Mouse (Mus musculus) liver, embryonic 13.5 days (tissue): Measurements from ENCODE around the gene Armcx4. TPM values are rescaled to one million over a fixed set of nuclear protein-coding genes. Genes with fewer than 3 reads are reported as not detected.

Experiments used
- ATAC-seq: fragments of 200-750 bp; cut with Nextera tagmentation; 2 replicates; pipeline ENCODE4 v1.8.0; 2017; ENCODE audit warnings: low read depth, mild to moderate bottlenecking, moderate number of reproducible peaks, moderate library complexity
- DNase-seq: peaks from one replicate; pipeline ENCODE4 v3.0.0; 2022
- H3K27ac ChIP-seq: fragments of 300-500 bp; sonication (generic); 2 replicates; pipeline ENCODE4 v1.5.1; 2015; ENCODE audit warnings: moderate library complexity, mild to moderate bottlenecking, inconsistent platforms
- H3K27me3 ChIP-seq: fragments of 300-500 bp; sonication (generic); 2 replicates; pipeline ENCODE4 v1.6.1; 2015; ENCODE audit warnings: mild to moderate bottlenecking, inconsistent platforms
- H3K36me3 ChIP-seq: fragments of 300-500 bp; sonication (generic); 2 replicates; pipeline ENCODE4 v1.6.1; 2015; ENCODE audit warnings: mild to moderate bottlenecking, inconsistent platforms
- H3K4me1 ChIP-seq: fragments of 300-500 bp; sonication (generic); replicated peaks from 2 replicates; pipeline ENCODE4 v1.6.1; 2015; ENCODE audit warnings: inconsistent platforms
- H3K4me2 ChIP-seq: fragments of 300-500 bp; sonication (generic); 2 replicates; pipeline ENCODE4 v1.6.1; 2015; ENCODE audit warnings: inconsistent platforms, mild to moderate bottlenecking, moderate library complexity
- H3K4me3 ChIP-seq: fragments of 300-500 bp; sonication (generic); replicated peaks from 2 replicates; pipeline ENCODE4 v1.5.1; 2015; ENCODE audit warnings: mild to moderate bottlenecking, inconsistent platforms
- H3K9ac ChIP-seq: fragments of 300-500 bp; sonication (generic); 2 replicates; pipeline ENCODE4 v1.6.1; 2015; ENCODE audit warnings: mild to moderate bottlenecking, inconsistent platforms
- H3K9me3 ChIP-seq: fragments of 300-500 bp; sonication (generic); replicated peaks from 2 replicates; pipeline ENCODE4 v1.6.1; 2016; ENCODE audit warnings: inconsistent platforms
- WGBS: fragments of 180-500 bp; shearing (Covaris S2); methylation state at CpG from one replicate; pipeline ENCODE4 v1.1.7; 2015; ENCODE audit not compliant: insufficient replicate concordance; 5-methylcytosine and 5-hydroxymethylcytosine counted together
- polyA plus RNA-seq: library from polyadenylated mRNA; unstranded; fragments of >200 nt; fragmentation: Nextera tagmentation; extraction: Ambion mirVana; gene quantifications from 2 replicates; pipeline ENCODE4 v1.2.1, GENCODE M21; 2015

Armcx4 gene
- polyA plus RNA-seq, result 0.35 and 0.51 TPM in 2 replicates

DNA sequence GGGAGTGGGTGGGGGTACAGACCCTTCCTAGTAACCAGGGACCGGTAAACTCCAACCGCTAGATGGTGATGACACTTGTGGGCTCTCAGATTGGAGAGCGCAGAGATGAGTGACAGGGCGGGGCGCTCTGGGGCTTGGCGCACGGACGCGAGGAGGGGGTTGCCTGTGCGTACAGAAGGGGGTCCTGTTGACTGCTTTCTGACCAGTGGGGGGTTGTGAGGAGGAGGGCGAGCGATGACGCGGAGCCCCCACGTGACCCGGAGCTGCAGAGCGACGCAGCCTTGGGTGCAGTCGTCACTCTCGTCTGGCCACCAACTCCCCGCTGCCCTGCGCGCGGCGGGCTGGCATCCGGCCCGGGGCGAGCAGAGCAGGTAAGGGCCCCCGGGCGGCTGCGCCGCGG, at the start of gene Armcx4:
Armcx4 (plus strand) TSS at position 253 of the 400 bp plus-strand sequence.
- H3K9me3 ChIP-seq, result no peaks in the 10 kb centered on the region
- no peak within 1 kb of the TSS; the same call in 1 of the 2 replicates for H3K9ac ChIP-seq
- peak within 1 kb of the TSS; percentile 53 for H3K4me2 ChIP-seq
- H3K4me1 ChIP-seq, result no peaks in the 10 kb centered on the region
- ATAC-seq, result no peak
- DNase-seq, result peak; percentile 2
- H3K36me3 ChIP-seq, result no peaks in the 10 kb centered on the region
- no peak within 1 kb of the TSS for H3K27ac ChIP-seq
- peak within 1 kb of the TSS; percentile 41 for H3K4me3 ChIP-seq
- H3K27me3 ChIP-seq, result peaks cover 10% of the 10 kb centered on the region
- 17% methylated on average over 22 of the region's 33 CpGs for WGBS

DNA sequence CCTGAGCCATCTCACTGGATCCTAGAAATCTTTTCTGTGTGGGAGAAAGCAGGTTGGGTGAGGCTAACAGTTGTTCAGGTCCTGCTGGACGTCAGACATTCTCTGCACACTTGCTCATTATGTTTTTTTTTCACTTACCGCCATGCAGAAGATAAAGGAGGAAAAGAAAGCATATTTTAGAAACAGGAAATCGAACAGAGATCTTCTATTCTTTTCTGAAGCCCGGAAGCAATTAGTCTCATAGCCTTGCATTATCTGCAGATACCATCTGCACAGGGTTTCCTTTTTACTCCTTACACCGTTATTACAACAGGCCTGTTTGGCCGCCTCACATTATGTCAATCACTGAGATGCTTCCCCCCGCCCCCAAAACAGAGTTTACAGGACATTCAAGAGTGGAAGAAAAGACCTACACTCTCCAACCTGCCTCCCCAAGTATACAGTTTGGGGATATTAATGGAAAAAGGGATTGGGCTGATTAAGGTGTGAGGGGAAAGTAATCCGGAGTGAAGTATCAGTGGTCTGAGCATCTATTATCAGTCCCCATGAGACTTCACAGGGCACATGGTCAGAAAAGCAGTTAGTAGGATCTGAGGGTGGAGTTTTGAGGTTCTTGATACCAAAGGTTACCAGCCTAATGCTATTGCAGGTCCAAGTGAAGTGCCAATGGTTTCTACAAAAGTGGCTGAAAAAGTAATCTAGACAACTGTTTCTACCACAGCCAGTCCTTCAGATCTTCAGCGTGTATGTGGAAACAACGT, 45.1 kb upstream of the Armcx4 start:
- H3K9ac ChIP-seq, result no peak overlapping the region
- 23% methylated on average over 10 of the region's 10 CpGs for WGBS
- no peak for DNase-seq
- no peaks in the 10 kb centered on the region for H3K27me3 ChIP-seq
- H3K27ac ChIP-seq, result no peak overlapping the region
- no peak for ATAC-seq
- no peaks in the 10 kb centered on the region for H3K4me1 ChIP-seq
- no peak overlapping the region for H3K4me2 ChIP-seq
- no peaks in the 10 kb centered on the region for H3K9me3 ChIP-seq
- no peak overlapping the region for H3K4me3 ChIP-seq
- H3K36me3 ChIP-seq, result no peaks in the 10 kb centered on the region

DNA sequence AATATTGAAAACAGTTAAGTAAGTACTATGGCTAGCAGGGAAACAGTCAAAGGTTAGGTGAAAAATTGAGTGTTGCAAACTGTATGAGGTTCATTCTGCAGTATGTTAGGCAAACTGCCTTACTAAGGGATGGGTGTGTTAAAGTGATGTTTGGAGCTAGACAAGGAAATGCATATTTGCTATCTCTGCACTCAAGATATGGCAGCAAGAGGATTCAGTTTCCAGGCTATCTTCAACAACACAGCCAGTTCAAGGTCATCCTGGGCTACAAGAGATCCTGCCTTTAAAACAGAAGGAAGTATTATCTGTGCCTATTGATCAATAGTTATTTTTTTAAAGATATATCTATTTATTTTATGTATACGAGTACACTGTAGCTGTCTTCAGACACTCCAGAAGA, 40.0 kb upstream of the Armcx4 start:
- H3K27me3 ChIP-seq, result no peaks in the 10 kb centered on the region
- no peaks in the 10 kb centered on the region for H3K36me3 ChIP-seq
- H3K4me2 ChIP-seq, result no peak overlapping the region
- H3K9ac ChIP-seq, result no peak overlapping the region
- no peaks in the 10 kb centered on the region for H3K9me3 ChIP-seq
- WGBS, result 50% methylated on average over 1 of the region's 1 CpGs
- H3K4me3 ChIP-seq, result no peak overlapping the region
- H3K4me1 ChIP-seq, result no peaks in the 10 kb centered on the region
- no peak for DNase-seq
- no peak overlapping the region for H3K27ac ChIP-seq
- ATAC-seq, result no peak

DNA sequence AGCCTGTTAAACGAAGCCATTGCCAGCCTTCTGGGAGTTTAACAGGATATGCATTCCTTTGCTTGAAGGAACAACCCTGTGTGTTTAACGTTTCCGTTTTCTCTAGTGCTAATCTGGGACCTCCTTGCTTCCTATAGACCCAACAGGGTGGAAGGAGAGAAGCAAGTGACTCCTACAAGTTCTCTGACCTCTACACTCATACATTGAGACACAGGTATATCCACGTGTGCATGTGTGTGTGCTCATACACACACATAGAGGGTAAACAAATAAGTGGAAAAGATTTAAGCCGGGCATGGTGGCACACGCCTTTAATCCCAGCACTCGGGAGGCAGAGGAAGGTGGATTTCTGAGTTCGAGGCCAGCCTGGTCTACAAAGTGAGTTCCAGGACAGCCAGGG, 38.9 kb upstream of the Armcx4 start:
- no peaks in the 10 kb centered on the region for H3K36me3 ChIP-seq
- ATAC-seq (no peak), DNase-seq (no peak)
- no peaks in the 10 kb centered on the region for H3K9me3 ChIP-seq
- H3K4me1 ChIP-seq, result no peaks in the 10 kb centered on the region
- H3K27me3 ChIP-seq, result no peaks in the 10 kb centered on the region
- H3K9ac ChIP-seq, result no peak overlapping the region
- no peak overlapping the region for H3K27ac ChIP-seq
- H3K4me2 ChIP-seq, result no peak overlapping the region
- WGBS, result 41% methylated on average over 8 of the region's 8 CpGs
- H3K4me3 ChIP-seq, result no peak overlapping the region

DNA sequence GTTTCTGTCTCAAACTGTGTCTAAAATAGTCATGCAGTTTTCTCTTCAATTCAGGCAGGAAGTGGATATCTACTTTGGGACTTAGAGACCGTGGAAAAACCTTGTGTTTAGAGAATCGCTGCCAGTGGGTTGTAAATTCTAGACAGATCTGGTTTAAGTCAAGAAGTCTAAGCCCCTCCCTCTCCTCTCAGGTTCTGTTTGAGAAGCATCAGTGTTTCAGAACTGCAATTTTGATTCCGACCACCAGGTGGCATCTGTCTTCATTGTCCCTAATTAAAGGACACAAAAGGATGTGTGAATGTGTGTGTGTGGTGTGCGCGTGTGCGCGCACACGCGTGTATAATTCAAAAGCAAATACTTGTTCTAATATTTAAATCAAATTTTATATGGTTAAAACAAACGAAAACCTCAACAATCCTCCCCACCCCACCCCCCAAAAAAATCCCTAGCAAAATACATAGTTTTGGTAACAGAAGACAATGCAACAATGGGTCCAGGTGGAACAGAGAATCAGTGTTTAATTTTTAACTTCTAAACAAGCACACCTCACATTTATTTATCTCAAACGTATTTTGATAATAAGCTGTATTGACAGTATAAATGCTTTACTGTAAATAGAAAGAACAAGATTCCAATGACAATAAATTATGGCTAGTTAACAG, 38.2 kb upstream of the Armcx4 start:
- no peaks in the 10 kb centered on the region for H3K36me3 ChIP-seq
- WGBS, result 15% methylated on average over 11 of the region's 11 CpGs
- no peak overlapping the region for H3K4me3 ChIP-seq
- H3K9ac ChIP-seq, result no peak overlapping the region
- no peaks in the 10 kb centered on the region for H3K9me3 ChIP-seq
- peak; percentile 35 for DNase-seq
- no peak for ATAC-seq
- no peak overlapping the region for H3K4me2 ChIP-seq
- no peaks in the 10 kb centered on the region for H3K27me3 ChIP-seq
- no peaks in the 10 kb centered on the region for H3K4me1 ChIP-seq
- no peak overlapping the region for H3K27ac ChIP-seq

DNA sequence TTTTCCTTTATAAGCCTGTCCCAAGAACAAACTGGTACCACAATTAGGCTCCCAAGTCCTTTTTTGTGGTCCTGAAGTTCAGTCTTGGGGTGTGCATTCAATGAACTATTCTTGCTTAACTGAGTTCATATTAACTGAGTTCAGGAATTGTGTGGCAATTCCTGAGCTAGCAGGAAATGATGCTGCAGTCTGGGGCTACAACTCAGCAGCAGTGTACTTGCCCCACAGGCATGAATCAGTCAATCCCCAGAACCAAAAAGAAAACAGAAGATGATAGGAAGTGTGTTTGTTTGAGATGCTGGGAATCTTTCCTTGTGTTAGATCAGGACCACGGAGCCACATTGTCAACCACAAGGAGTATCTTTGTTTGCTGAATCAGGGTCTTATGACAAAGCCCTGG, 34.3 kb upstream of the Armcx4 start:
- no peaks in the 10 kb centered on the region for H3K4me1 ChIP-seq
- H3K27me3 ChIP-seq, result no peaks in the 10 kb centered on the region
- no peaks in the 10 kb centered on the region for H3K9me3 ChIP-seq
- 36% methylated on average over 1 of the region's 1 CpGs for WGBS
- no peak overlapping the region for H3K4me2 ChIP-seq
- H3K36me3 ChIP-seq, result no peaks in the 10 kb centered on the region
- ATAC-seq, result no peak
- no peak overlapping the region for H3K9ac ChIP-seq
- DNase-seq, result no peak
- H3K27ac ChIP-seq, result no peak overlapping the region
- H3K4me3 ChIP-seq, result no peak overlapping the region

DNA sequence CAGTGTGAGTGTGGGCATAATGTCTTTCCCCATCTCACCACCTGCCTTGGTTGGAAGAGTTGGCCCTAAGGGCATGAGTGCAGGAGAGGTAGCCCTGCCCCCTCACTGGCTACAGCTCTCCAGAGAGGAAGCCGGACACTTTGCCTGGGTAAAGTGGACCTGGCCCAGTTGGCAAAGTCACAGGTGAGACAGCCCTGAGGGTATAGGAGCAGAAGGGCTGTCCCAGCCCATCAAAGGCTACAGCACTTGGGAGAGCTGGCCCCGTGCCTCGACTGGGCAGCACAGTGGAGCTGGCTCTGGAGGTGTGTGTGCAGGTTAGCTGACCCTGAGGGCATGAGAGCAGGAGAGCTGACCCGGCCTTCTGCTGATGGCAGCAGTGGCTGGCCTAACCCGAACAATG, 24.7 kb upstream of the Armcx4 start:
- no peak overlapping the region for H3K4me3 ChIP-seq
- H3K27ac ChIP-seq, result no peak overlapping the region
- H3K27me3 ChIP-seq, result no peaks in the 10 kb centered on the region
- no peak for ATAC-seq
- H3K36me3 ChIP-seq, result no peaks in the 10 kb centered on the region
- no peak overlapping the region for H3K9ac ChIP-seq
- H3K9me3 ChIP-seq, result no peaks in the 10 kb centered on the region
- 65% methylated on average over 5 of the region's 5 CpGs for WGBS
- DNase-seq, result no peak
- no peak overlapping the region for H3K4me2 ChIP-seq
- no peaks in the 10 kb centered on the region for H3K4me1 ChIP-seq

DNA sequence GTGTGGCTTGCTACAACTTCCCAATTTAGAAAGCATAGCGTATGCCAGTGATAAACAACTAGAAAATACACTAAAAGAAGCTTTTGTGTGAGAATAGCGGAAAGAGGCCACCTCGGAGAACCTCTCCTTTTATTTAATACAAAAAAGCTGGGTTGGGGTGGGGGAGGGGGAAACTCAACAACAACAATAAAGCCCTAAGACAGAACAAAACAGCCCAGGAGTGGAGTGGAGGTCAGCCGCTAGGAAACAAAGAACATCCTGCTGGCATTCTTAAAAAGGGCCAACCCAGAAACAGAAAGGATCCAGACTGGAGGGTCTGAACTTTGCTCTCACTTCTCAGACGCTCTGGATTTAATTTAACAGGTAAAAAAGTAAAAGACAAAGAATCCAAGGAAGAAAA, 11.3 kb upstream of the Armcx4 start:
- Histone ChIP-seq H3K4me3 (no peak overlapping the region), H3K27me3 (no peaks in the 10 kb centered on the region), H3K4me2 (no peak overlapping the region), H3K9ac (no peak overlapping the region), H3K27ac (no peak overlapping the region), H3K36me3 (no peaks in the 10 kb centered on the region), H3K9me3 (no peaks in the 10 kb centered on the region), H3K4me1 (no peaks in the 10 kb centered on the region)
- no peak for ATAC-seq
- WGBS, result 54% methylated on average over 5 of the region's 5 CpGs
- no peak for DNase-seq

DNA sequence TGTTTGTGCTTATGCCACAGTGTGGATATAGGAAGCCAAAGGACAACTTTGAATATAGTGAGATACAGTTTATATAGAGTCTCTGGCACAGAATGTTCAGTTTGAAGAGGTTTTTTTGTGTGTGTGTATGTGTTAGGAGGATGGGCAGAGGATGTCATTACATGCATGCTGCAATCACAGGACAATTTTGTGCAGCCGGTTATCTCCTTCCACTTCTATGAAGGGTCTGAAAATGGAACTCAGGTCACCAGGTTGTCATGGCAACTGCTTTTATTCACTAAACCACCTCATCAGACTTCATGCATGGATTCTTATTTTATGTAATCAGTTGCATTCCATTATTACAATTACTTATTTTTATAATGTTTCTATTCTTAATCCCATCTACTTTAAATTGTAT, 10.4 kb upstream of the Armcx4 start:
- no peak for ATAC-seq
- Histone ChIP-seq H3K27ac (no peak overlapping the region), H3K9me3 (no peaks in the 10 kb centered on the region), H3K4me2 (no peak overlapping the region), H3K4me1 (no peaks in the 10 kb centered on the region), H3K27me3 (no peaks in the 10 kb centered on the region), H3K9ac (no peak overlapping the region), H3K4me3 (no peak overlapping the region), H3K36me3 (no peaks in the 10 kb centered on the region)
- no peak for DNase-seq
- 68% methylated on average over 1 of the region's 1 CpGs for WGBS

DNA sequence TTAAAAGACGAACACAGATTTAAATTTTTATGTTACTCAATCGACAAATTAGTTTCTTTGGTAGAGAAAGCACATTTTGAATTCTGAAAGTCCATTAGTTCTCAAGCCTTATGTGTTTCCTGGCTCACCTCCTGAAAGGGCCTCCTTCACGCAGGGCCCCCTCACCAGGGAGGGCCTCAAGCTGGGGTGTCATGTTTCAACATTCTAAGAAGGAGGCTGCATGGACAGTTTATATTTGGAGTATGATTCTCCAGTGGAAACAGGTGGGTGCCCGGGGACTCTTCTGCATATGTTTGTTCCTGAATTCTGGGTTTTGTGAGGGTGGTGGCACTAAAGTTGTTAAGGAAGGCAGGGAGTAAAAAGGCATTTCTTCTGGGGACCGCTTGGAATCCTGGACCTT, 1.4 kb upstream of the Armcx4 start:
- ATAC-seq, result no peak

DNA sequence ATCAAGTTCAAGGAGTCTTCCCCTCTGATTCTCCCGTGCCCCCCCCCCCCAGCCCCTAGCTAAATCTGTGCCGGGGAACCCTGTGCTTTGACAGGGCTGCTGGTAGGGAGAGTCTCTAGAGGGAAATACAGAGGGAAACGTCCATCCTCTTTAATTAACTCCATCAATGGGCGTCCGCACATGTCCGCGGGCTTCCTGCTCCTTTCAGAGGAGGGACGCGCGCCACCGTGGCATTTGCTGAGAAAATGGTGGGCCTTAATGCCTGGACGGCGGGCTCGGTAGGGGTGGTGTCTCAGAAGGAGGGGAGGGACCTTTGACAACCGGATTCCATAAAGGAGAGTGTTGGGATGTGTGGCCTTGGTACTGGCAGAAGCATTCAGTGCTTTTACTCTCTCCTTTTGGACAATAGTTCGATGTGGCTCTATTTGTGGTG, 436 bp downstream of the Armcx4 start:
- no peak for ATAC-seq
- no peak overlapping the region for H3K27ac ChIP-seq

More for the DNA sequence above, 1.4 kb upstream of the Armcx4 start:
- no peak overlapping the region for H3K4me2 ChIP-seq
- H3K9me3 ChIP-seq, result no peaks in the 10 kb centered on the region
- H3K27ac ChIP-seq, result no peak overlapping the region
- H3K4me3 ChIP-seq, result no peak overlapping the region
- H3K27me3 ChIP-seq, result peaks cover 10% of the 10 kb centered on the region
- DNase-seq, result no peak
- no peaks in the 10 kb centered on the region for H3K36me3 ChIP-seq
- WGBS, result 47% methylated on average over 5 of the region's 5 CpGs
- no peak overlapping the region for H3K9ac ChIP-seq
- H3K4me1 ChIP-seq, result no peaks in the 10 kb centered on the region

DNA sequence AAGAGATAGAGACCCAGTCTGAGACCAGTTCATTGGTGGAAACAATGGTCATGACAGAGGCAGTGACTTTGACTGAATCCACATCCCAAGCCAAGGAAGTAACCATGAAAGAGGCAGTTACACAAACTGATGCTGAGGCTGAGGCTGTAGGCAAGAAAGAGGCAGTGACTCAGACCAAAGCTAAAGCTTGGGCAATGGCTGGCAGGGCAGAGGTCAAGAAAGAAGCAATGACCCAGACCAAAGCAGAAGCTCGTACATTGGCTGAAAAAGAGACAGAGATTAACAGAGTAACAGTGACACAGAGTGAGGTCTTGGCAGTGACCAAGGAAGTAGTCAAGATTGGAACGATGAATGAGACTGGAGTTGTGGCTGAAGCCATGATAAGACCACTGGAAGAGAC, 3.4 kb downstream of the Armcx4 start:
- Histone ChIP-seq H3K4me1 (no peaks in the 10 kb centered on the region), H3K27ac (no peak overlapping the region), H3K36me3 (no peaks in the 10 kb centered on the region), H3K9ac (no peak overlapping the region), H3K4me3 (no peak overlapping the region), H3K27me3 (peaks cover 10% of the 10 kb centered on the region), H3K9me3 (no peaks in the 10 kb centered on the region), H3K4me2 (no peak overlapping the region)
- no peak for ATAC-seq
- 51% methylated on average over 2 of the region's 2 CpGs for WGBS
- no peak for DNase-seq

More for the DNA sequence above, 436 bp downstream of the Armcx4 start:
- DNase-seq, result no peak
- Histone ChIP-seq H3K36me3 (no peaks in the 10 kb centered on the region), H3K4me3 (peak overlapping the region; percentile 41), H3K4me2 (peak overlapping the region; percentile 53), H3K9me3 (no peaks in the 10 kb centered on the region), H3K4me1 (no peaks in the 10 kb centered on the region), H3K27me3 (peaks cover 10% of the 10 kb centered on the region), H3K9ac (no peak overlapping the region; the same call in 1 of the 2 replicates)
- WGBS, result 10% methylated on average over 16 of the region's 16 CpGs
